Mouse (Mus musculus) lung, postnatal 25 days (tissue): ENCODE results near the gene Ppargc1a.

Experiments
- DNase-seq: peaks from one replicate; pipeline ENCODE4 v3.0.0; 2022; ENCODE audit warnings: low spot score

The Ppargc1a gene

GRCm38 (mm10) chr5:51412303-51413117 is 155.0 kb downstream of the Ppargc1a start:
- no peak for DNase-seq

GRCm38 (mm10) chr5:51410006-51410405 is 157.5 kb downstream of the Ppargc1a start:
- DNase-seq, result no peak

- no peak for DNase-seq
These were observed 161.1 kb downstream of the Ppargc1a start for GRCm38 (mm10) chr5:51406406-51406805.
